Mouse (Mus musculus) neural tube, embryonic 12.5 days (tissue): ENCODE results near the gene Narfl. TPM values are rescaled to one million over a fixed set of nuclear protein-coding genes. Genes with fewer than 3 reads are reported as not detected.

Source experiments
- ATAC-seq: fragments of 200-750 bp; cut with Nextera tagmentation; 2 replicates; pipeline ENCODE4 v1.8.0; 2017; ENCODE audit warnings: low read depth, mild to moderate bottlenecking, moderate TSS enrichment, moderate library complexity; ENCODE audit not compliant: low FRiP score
- H3K27ac ChIP-seq: fragments of 300-500 bp; sonication (generic); 2 replicates; pipeline ENCODE4 v1.5.1; 2016
- H3K27me3 ChIP-seq: fragments of 300-500 bp; sonication (generic); replicated peaks from 2 replicates; pipeline ENCODE4 v1.6.1; 2016; ENCODE audit warnings: mild to moderate bottlenecking
- H3K36me3 ChIP-seq: fragments of 300-500 bp; sonication (generic); 2 replicates; pipeline ENCODE4 v1.6.1; 2016; ENCODE audit warnings: mild to moderate bottlenecking
- H3K4me1 ChIP-seq: fragments of 300-500 bp; sonication (generic); 2 replicates; pipeline ENCODE4 v1.6.1; 2016
- H3K4me2 ChIP-seq: fragments of 300-500 bp; sonication (generic); replicated peaks from 2 replicates; pipeline ENCODE4 v1.6.1; 2016; ENCODE audit warnings: mild to moderate bottlenecking
- H3K4me3 ChIP-seq: fragments of 300-500 bp; sonication (generic); 2 replicates; pipeline ENCODE4 v1.5.1; 2016
- H3K9ac ChIP-seq: fragments of 300-500 bp; sonication (generic); 2 replicates; pipeline ENCODE4 v1.6.1; 2016; ENCODE audit warnings: mild to moderate bottlenecking
- H3K9me3 ChIP-seq: fragments of 300-500 bp; sonication (generic); 2 replicates; pipeline ENCODE4 v1.6.1; 2016; ENCODE audit warnings: mild to moderate bottlenecking
- WGBS: fragments of 180-500 bp; shearing (Covaris S2); methylation state at CpG from one replicate; pipeline ENCODE4 v1.1.7; 2016; 5-methylcytosine and 5-hydroxymethylcytosine counted together
- polyA plus RNA-seq: library from polyadenylated mRNA; unstranded; fragments of >200 nt; fragmentation: Nextera tagmentation; extraction: Ambion mirVana; gene quantifications from 2 replicates; pipeline ENCODE4 v1.2.1, GENCODE M21; 2016

Narfl gene
- polyA plus RNA-seq, 1 experiment from 2014 or later, result 29.2 TPM

DNA sequence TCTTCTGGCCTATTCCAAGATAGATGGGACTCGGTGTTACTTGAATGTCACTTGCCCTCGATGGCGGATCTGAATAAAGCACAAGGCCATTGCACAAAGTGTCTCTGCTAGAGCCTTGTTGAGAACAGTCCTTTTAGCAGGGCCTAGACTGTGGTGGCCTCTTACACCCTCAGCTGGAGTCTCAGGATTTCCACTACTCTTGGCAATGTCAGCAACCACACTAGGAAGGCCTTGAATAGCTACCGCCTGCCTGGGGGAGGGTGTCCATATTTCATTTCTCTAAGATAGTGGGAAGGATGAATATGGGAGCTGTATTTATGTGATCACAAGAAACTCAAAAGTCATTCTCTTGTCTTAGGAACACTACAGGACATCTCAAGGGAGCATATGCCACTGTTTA lies 25.3 kb upstream of the Narfl start:
- Histone ChIP-seq H3K27me3 (no peaks in the 10 kb centered on the region), H3K4me3 (no peak overlapping the region)
- 93% methylated on average over 4 of the region's 4 CpGs for WGBS

DNA sequence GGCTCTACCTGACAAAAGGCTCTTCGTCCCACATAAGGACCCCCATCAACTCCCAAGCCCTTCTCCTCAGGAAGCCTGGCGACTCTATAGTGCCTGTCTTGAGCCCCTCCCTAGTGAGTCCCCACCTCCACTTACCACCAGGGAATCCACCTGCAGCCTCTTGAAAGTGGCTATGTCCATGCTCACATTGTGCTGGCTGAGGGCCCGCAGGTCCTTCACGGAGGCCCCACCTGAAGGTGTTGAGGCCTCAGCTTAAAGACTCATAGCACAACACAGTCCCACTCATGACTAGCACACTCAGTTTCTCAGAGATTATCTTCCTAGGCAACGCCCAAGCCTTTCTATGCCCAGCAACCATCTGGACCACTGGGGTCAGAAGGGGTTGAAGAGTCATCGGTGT lies 24.3 kb upstream of the Narfl start:
- H3K9ac ChIP-seq, result no peak overlapping the region
- no peak for ATAC-seq
- no peak overlapping the region for H3K4me3 ChIP-seq
- H3K4me2 ChIP-seq, result no peak overlapping the region
- no peak overlapping the region for H3K27ac ChIP-seq
- 85% methylated on average over 6 of the region's 6 CpGs for WGBS
- no peaks in the 10 kb centered on the region for H3K36me3 ChIP-seq
- H3K27me3 ChIP-seq, result no peaks in the 10 kb centered on the region
- no peaks in the 10 kb centered on the region for H3K9me3 ChIP-seq
- 0 out of 2 replicates have a peak, but pooled peaks cover 5% of the 10 kb centered on the region for H3K4me1 ChIP-seq

More for the DNA sequence above, 25.3 kb upstream of the Narfl start:
- Histone ChIP-seq H3K36me3 (no peaks in the 10 kb centered on the region), H3K27ac (no peak overlapping the region), H3K9me3 (no peaks in the 10 kb centered on the region), H3K4me1 (0 out of 2 replicates have a peak, but pooled peaks cover 5% of the 10 kb centered on the region), H3K9ac (no peak overlapping the region), H3K4me2 (no peak overlapping the region)
- ATAC-seq, result no peak

DNA sequence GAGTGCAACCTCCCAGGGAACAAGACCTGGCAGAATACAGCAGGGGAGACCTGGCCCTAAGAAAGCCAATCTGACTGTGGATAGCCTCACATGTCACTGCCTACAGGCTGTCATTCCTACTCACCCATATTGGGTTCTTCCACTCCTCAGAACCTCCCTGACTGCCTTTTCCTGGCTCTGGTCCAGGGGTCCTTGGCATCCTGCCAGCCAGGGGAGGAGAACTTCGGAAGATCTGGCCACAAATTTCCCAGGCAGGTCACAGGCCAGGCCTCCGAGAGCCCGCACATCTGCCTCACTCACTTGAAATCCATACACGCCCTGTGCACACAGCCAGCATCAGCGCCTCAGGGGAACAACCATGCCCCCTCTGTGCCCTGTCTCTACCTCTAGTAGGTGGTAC lies 22.1 kb upstream of the Narfl start:
- Histone ChIP-seq H3K4me3 (no peak overlapping the region), H3K27ac (no peak overlapping the region), H3K36me3 (no peaks in the 10 kb centered on the region), H3K9me3 (no peaks in the 10 kb centered on the region), H3K27me3 (no peaks in the 10 kb centered on the region; the same call in 1 of the 2 replicates), H3K4me2 (no peak overlapping the region), H3K9ac (no peak overlapping the region), H3K4me1 (0 out of 2 replicates have a peak, but pooled peaks cover 5% of the 10 kb centered on the region)
- no peak for ATAC-seq
- WGBS, result 57% methylated on average over 5 of the region's 5 CpGs

DNA sequence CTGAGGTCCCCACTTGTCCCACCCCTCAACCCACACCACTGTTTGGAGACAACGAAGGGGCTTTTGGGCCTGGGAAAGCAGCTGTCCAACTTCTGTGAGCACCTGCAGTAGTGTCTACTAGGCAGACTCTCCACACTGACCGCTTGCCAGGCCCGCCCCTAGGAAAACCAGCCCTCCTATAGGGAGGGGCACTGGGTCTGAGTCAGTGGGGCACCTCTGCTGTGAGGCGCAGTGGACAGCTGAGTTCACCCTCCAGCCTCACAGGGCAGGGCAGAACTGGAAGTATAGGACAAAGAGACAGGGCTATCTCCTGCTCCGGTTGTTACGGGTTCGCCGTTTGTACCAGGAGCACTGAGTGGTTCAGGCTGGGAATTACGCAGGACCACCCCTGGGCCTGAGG lies 19.3 kb upstream of the Narfl start, which contains the start of gene Msln:
TSS of gene Msln (minus strand) at position 138 of the 400 bp plus-strand sequence.
- 86% methylated on average over 9 of the region's 9 CpGs for WGBS

DNA sequence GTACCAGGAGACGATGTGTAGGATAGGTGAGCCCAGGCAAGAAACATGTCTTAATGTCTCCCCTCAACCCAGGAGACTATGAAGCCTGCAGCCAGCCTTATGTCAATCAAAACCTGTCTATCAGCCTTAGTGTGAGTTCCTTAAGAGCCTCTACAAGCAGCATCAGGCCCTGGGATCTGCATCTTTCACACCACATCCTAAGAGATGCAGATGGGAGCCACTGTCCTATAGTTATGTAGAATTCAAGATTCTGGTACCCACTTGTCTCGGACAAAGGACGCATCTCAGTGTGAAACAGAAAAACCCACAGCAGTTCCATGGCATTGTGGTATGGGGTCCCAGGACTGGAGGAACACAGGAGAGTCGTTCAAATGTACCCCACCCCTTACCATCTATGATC lies 18.5 kb upstream of the Narfl start:
- Histone ChIP-seq H3K9ac (no peak overlapping the region), H3K27ac (no peak overlapping the region), H3K4me3 (no peak overlapping the region), H3K9me3 (no peaks in the 10 kb centered on the region), H3K4me1 (0 out of 2 replicates have a peak, but pooled peaks cover 5% of the 10 kb centered on the region), H3K4me2 (no peak overlapping the region), H3K27me3 (no peaks in the 10 kb centered on the region; the same call in 1 of the 2 replicates), H3K36me3 (no peaks in the 10 kb centered on the region)
- 72% methylated on average over 4 of the region's 4 CpGs for WGBS
- ATAC-seq, result no peak

More for the DNA sequence above, 19.3 kb upstream of the Narfl start, which contains the start of gene Msln:
- Histone ChIP-seq H3K36me3 (no peaks in the 10 kb centered on the region), H3K9me3 (no peaks in the 10 kb centered on the region), H3K4me3 (no peak within 1 kb of the TSS), H3K27me3 (no peaks in the 10 kb centered on the region; the same call in 1 of the 2 replicates), H3K27ac (no peak within 1 kb of the TSS), H3K9ac (no peak within 1 kb of the TSS), H3K4me1 (0 out of 2 replicates have a peak, but pooled peaks cover 5% of the 10 kb centered on the region), H3K4me2 (no peak within 1 kb of the TSS)
- ATAC-seq, result no peak

DNA sequence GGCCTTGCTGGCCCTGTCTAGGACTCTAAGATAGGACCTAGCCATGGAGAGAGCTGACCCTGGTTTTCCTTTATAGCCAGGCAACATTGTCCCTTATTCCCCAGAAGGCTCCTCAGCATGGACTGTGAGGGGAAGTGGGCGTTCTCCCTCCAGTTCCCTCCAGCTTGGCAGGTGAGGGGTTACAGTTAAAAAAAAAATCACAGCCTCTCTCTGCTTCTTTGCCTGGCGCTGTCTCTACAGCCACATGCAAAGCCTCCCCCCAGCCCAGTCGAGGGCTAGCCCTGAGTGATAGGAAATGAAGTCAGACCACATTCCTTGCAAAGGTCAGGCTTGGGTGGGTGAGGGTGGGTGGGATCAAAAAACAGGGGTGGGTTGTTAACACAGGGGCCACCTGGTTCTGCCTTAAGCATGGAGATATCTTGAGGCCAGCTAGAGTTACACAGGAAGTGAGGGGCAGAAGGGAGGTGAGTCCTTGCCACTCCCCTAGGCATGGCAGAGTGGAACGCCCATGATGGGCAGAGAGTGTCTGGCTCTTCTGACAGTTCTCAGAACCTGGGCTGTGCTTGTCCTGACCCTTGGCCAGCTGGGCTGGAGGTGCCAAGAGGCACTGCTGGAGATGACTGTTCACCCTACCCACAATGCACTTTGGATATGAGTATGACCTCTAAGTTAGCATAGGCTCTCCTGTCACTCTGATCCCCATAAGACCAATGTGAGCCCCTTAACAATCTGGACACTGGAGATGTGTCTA lies 17.8 kb upstream of the Narfl start:
- Histone ChIP-seq H3K4me3 (no peak overlapping the region), H3K9ac (no peak overlapping the region), H3K4me1 (0 out of 2 replicates have a peak, but pooled peaks cover 5% of the 10 kb centered on the region), H3K4me2 (no peak overlapping the region), H3K27me3 (no peaks in the 10 kb centered on the region; the same call in 1 of the 2 replicates), H3K9me3 (no peaks in the 10 kb centered on the region), H3K36me3 (no peaks in the 10 kb centered on the region), H3K27ac (no peak overlapping the region)
- no peak for ATAC-seq
- WGBS, result 66% methylated on average over 4 of the region's 4 CpGs

DNA sequence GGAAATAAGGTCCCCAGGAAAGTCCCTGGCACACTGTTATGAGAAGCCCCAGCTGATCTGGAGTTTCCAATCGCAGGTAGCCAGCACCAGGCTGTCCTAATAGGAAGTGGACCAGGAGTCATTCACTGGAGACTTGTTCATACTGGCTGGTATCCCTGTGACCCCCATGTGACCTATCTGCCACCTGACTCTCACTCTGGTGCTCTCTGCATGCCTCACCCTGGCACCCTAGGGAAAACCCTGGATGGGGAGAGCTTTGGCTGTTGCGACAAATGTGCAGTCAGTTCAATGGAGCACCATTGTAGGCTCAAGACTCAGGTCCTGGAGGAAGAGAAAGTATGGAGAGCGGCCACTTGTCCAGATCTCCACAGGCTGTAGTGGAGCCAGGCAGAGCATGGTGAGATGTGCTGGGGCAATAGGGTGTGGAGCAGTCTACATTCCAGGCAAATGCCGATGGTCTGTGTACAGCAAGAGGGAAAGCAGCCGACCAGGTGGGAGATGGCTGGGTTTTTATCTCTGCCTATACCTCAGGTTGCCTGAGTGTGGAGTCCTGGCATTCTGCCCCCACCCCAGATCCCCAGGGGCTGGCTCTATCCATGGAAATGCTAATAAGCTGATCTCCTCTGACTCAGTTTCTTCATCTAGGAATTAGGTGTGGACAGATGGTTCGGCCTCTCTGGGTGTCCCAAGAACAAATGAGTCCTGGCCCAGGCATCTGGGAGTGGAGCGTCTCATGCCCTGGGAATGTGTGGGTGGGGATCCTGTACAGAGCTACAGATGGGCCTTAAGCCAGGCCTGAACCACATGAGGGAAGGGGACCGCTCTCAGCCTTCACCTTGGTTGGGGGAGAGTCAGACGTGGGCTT lies 17.0 kb upstream of the Narfl start:
- no peak overlapping the region for H3K4me3 ChIP-seq
- H3K27ac ChIP-seq, result no peak overlapping the region
- no peaks in the 10 kb centered on the region for H3K9me3 ChIP-seq
- WGBS, result 83% methylated on average over 9 of the region's 9 CpGs
- no peak overlapping the region for H3K4me2 ChIP-seq
- H3K36me3 ChIP-seq, result no peaks in the 10 kb centered on the region
- no peaks in the 10 kb centered on the region; the same call in 1 of the 2 replicates for H3K27me3 ChIP-seq
- H3K9ac ChIP-seq, result no peak overlapping the region
- 0 out of 2 replicates have a peak, but pooled peaks cover 2% of the 10 kb centered on the region for H3K4me1 ChIP-seq
- no peak for ATAC-seq

DNA sequence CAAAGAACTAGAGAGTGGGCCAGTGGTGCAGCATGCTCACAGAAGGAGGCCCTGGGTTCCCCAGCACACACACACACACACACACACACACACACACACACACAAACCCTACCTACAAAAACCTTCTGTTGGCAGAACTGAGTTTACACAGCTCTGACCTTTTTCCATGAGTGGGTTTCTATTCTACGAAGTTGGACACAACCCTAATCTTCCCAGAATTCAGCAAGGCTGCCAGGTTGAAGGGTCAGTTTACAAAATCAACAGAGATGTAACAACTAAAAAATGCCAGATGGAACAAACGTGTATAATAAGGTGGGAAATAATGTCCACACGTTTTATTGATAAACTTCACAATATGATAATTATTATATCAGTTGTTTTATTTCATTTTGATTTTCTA lies 15.9 kb upstream of the Narfl start:
- H3K36me3 ChIP-seq, result no peaks in the 10 kb centered on the region
- no peak for ATAC-seq
- H3K4me1 ChIP-seq, result no peaks in the 10 kb centered on the region
- no peaks in the 10 kb centered on the region for H3K9me3 ChIP-seq
- 80% methylated on average over 3 of the region's 3 CpGs for WGBS
- no peaks in the 10 kb centered on the region; the same call in 1 of the 2 replicates for H3K27me3 ChIP-seq
- no peak overlapping the region for H3K9ac ChIP-seq
- H3K27ac ChIP-seq, result no peak overlapping the region
- H3K4me2 ChIP-seq, result no peak overlapping the region
- H3K4me3 ChIP-seq, result no peak overlapping the region

DNA sequence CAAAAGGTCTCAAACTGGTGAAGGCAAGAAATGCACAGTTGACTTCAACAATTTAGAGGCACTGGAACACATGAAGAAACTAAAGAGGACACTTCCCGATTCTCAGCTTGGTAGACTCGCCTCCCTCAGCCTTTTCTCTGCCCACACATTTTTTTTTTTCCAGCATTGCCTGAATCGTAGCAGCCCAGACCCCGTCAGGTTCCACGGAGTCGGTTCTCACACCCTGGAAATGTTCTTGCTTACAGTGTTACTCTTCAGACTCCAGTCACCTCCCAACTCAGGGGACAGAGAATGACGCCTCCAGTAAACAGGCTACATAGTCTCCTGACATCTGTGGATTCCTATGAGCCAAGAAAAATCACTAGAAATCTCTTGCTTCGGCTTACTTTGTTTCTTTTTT lies 13.4 kb upstream of the Narfl start:
- Histone ChIP-seq H3K27ac (no peak overlapping the region), H3K9me3 (no peaks in the 10 kb centered on the region), H3K4me1 (no peaks in the 10 kb centered on the region), H3K4me2 (no peak overlapping the region), H3K27me3 (no peaks in the 10 kb centered on the region), H3K4me3 (no peak overlapping the region), H3K36me3 (no peaks in the 10 kb centered on the region), H3K9ac (no peak overlapping the region)
- no peak for ATAC-seq
- WGBS, result 75% methylated on average over 8 of the region's 8 CpGs

DNA sequence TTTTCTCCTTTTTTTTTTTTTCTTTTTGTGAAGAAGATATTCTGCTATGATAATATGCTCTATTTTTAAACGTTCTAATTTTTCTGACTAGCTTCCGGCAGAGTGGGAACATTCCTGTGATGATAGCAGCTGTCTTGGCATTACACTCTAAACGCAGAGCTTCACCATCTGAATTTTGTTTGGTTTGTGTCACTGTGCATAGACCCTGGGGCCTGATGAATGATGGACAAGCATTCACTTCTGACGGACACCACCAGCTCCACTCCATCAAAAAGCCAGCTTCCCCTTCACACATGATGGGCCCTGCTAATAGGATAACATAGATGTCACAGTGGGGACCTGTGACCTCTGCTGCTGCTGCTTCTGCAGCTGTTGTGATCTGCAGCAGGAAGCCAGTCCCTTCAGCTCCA lies 12.0 kb upstream of the Narfl start:
- 59% methylated on average over 4 of the region's 4 CpGs for WGBS
- Histone ChIP-seq H3K4me1 (no peaks in the 10 kb centered on the region), H3K4me3 (no peak overlapping the region), H3K4me2 (no peak overlapping the region), H3K9me3 (no peaks in the 10 kb centered on the region), H3K27me3 (no peaks in the 10 kb centered on the region), H3K9ac (no peak overlapping the region), H3K36me3 (no peaks in the 10 kb centered on the region), H3K27ac (no peak overlapping the region)
- ATAC-seq, result no peak

DNA sequence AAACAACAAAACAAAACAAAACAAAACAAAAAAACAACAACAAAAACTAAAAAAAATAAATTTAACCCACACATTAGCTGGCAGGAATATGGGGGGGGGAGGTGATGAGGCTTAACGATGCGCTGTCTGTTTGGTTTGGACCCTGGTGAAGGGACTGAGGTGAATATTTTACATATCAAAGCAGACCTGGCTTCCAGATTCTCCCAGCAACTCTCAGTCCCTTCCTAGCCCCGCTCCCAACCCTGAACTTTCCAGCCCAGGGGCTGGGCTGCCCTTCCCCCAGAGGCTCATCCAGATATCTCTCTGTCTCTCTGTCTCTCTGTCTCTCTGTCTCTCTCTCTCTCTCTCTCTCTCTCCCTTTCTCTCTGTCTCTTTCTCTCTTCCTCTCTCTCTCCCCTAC lies 11.0 kb upstream of the Narfl start:
- H3K36me3 ChIP-seq, result no peaks in the 10 kb centered on the region
- no peak for ATAC-seq
- no peak overlapping the region for H3K4me2 ChIP-seq
- H3K27me3 ChIP-seq, result no peaks in the 10 kb centered on the region; the same call in 1 of the 2 replicates
- WGBS, result 30% methylated on average over 3 of the region's 3 CpGs
- H3K4me1 ChIP-seq, result no peaks in the 10 kb centered on the region
- H3K9me3 ChIP-seq, result no peaks in the 10 kb centered on the region
- H3K4me3 ChIP-seq, result no peak overlapping the region
- no peak overlapping the region for H3K9ac ChIP-seq
- no peak overlapping the region for H3K27ac ChIP-seq

DNA sequence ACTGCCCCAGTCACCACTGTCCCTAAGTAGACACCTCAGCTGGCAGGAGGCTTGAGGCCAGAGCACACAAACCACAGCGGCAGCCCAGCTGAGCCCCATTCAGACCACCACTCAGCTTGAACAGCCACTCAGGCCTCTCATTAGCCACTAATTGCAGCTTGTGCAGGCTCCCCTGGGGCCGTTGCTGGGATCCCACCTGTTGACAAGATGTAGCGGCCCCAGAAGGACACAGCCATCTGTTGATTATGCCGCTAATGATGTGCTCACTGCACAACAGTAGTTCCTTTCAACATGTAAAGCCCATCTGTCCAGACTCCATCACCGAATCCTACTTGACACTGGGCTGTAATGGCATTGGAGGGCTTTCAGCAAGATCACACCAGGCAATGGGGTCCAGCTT lies 7.7 kb upstream of the Narfl start:
- no peaks in the 10 kb centered on the region; the same call in 1 of the 2 replicates for H3K27me3 ChIP-seq
- no peak overlapping the region for H3K4me2 ChIP-seq
- WGBS, result 37% methylated on average over 5 of the region's 5 CpGs
- H3K4me1 ChIP-seq, result no peaks in the 10 kb centered on the region
- ATAC-seq, result peak; percentile 48; the same call in 1 of the 2 replicates
- H3K9me3 ChIP-seq, result no peaks in the 10 kb centered on the region
- H3K4me3 ChIP-seq, result no peak overlapping the region
- H3K9ac ChIP-seq, result no peak overlapping the region
- no peaks in the 10 kb centered on the region for H3K36me3 ChIP-seq
- H3K27ac ChIP-seq, result no peak overlapping the region
